In genomic region chr4:117323515-117324344, GRCm38 (mm10) we compare ENCODE assay signal across 8 mouse cellular contexts.
DNase-seq lines count a peak whose midpoint lies in the region; ATAC-seq and TF ChIP-seq lines count a peak whose summit lies in the region.

No protein-coding gene starts in this region.

- peak; percentile 59 to 96 for TF ChIP-seq CTCF in CH12.LX (conservative IDR thresholded peaks at IDR 0.05 in 1 of 2, IDR thresholded peaks at IDR 0.05 in 1 of 2; ENCODE audit: low read depth in 2 of 2, low read length in 2 of 2)
- peak; percentile 94 for TF ChIP-seq CTCF in lung, embryonic 14.5 days (IDR thresholded peaks at IDR 0.05; ENCODE audit: low read depth)

- TF ChIP-seq POLR2A in CH12.LX (IDR thresholded peaks at IDR 0.05; ENCODE audit: low read depth, low read length): no peak

- TF ChIP-seq EP300 in CH12.LX (IDR thresholded peaks at IDR 0.05; ENCODE audit: low read length): no peak

- ATAC-seq in heart, embryonic 16.5 days (replicated peaks; ENCODE audit: extremely low read depth, insufficient read depth, low FRiP score): peak; percentile 37; the same call in 1 of the 2 replicates
- peak; percentile 58; the same call in 1 of the 2 replicates for ATAC-seq in lung, embryonic 14.5 days (ENCODE audit: insufficient read depth)
- ATAC-seq in inflammation-experienced regulatory T-cells, adult 6 months: no peak

- H3K27me3 ChIP-seq in CH12.LX (replicated peaks): no peaks in the 10 kb centered on the region
- H3K27me3 ChIP-seq in heart, embryonic 16.5 days (ENCODE audit: control insufficient read depth, insufficient read depth, low read length): peaks cover 11% of the 10 kb centered on the region; the same call in 1 of the 2 replicates
- H3K27me3 ChIP-seq in lung, embryonic 14.5 days (ENCODE audit: insufficient read depth, low read length): peaks cover 16% of the 10 kb centered on the region; the same call in 1 of the 2 replicates

- no peak overlapping the region for H3K9ac ChIP-seq in CH12.LX (ENCODE audit: insufficient read depth, low read depth)
- H3K9ac ChIP-seq in heart, embryonic 16.5 days (ENCODE audit: low read length): no peak overlapping the region
- H3K9ac ChIP-seq in lung, embryonic 14.5 days: no peak overlapping the region

- dilution Hi-C loops in CH12.LX (cut with MboI; ENCODE audit: extremely low pct_ligation_motif_present, extremely low pct_unique_long_range_greater_than_20kb, low sequenced_read_pairs): no loop called here

- no peaks in the 10 kb centered on the region for H3K9me3 ChIP-seq in CH12.LX (replicated peaks; ENCODE audit: low read length)
- no peaks in the 10 kb centered on the region for H3K9me3 ChIP-seq in heart, embryonic 16.5 days (replicated peaks; ENCODE audit: control insufficient read depth, low read length)
- no peaks in the 10 kb centered on the region for H3K9me3 ChIP-seq in lung, embryonic 14.5 days (ENCODE audit: low read depth, low read length)

- no peak overlapping the region for H3K4me3 ChIP-seq in CH12.LX (replicated peaks in 1 of 3; ENCODE audit: low read depth in 2 of 3, low read length in 2 of 3, poor library complexity in 1 of 3)
- H3K4me3 ChIP-seq in heart, embryonic 16.5 days (ENCODE audit: low read length): no peak overlapping the region
- no peak overlapping the region for H3K4me3 ChIP-seq in lung, embryonic 14.5 days (ENCODE audit: low read depth, low read length)

- H3K36me3 ChIP-seq in CH12.LX (replicated peaks in 1 of 2; ENCODE audit: control insufficient read depth in 1 of 2, insufficient read depth in 1 of 2, low read length in 1 of 2): no peaks in the 10 kb centered on the region
- no peaks in the 10 kb centered on the region for H3K36me3 ChIP-seq in heart, embryonic 16.5 days (ENCODE audit: control insufficient read depth, insufficient read depth)
- no peaks in the 10 kb centered on the region for H3K36me3 ChIP-seq in lung, embryonic 14.5 days (ENCODE audit: insufficient read depth)

- in situ Hi-C loops in CH12.LX (cut with MboI; ENCODE audit: low pct_ligation_motif_present, low pct_unique_long_range_greater_than_20kb, low sequenced_read_pairs): loop anchor here (10.0 kb wide), 2 partner anchors 201 to 331 kb away; no protein-coding TSS in a partner anchor

- H3K4me1 ChIP-seq in CH12.LX (ENCODE audit: control insufficient read depth in 1 of 2, insufficient read depth in 2 of 2): peaks cover 0 to 28% of the 10 kb centered on the region in 2 experiments; a peak in 2 of 4 replicates
- no peaks in the 10 kb centered on the region for H3K4me1 ChIP-seq in heart, embryonic 16.5 days (ENCODE audit: control insufficient read depth, insufficient read depth, low read length)
- no peaks in the 10 kb centered on the region for H3K4me1 ChIP-seq in lung, embryonic 14.5 days (ENCODE audit: insufficient read depth)

- no peak overlapping the region for H3K27ac ChIP-seq in CH12.LX (ENCODE audit: insufficient read depth, low read depth)
- H3K27ac ChIP-seq in heart, embryonic 16.5 days (ENCODE audit: low read length): no peak overlapping the region
- no peak overlapping the region for H3K27ac ChIP-seq in lung, embryonic 14.5 days (ENCODE audit: low read depth)

- H3K4me2 ChIP-seq in CH12.LX (ENCODE audit: insufficient read depth, low read depth, poor library complexity, severe bottlenecking): no peak overlapping the region
- no peak overlapping the region for H3K4me2 ChIP-seq in heart, embryonic 16.5 days (ENCODE audit: low read depth, low read length)
- H3K4me2 ChIP-seq in lung, embryonic 14.5 days: no peak overlapping the region

- DNase-seq in CH12.LX (ENCODE audit: extremely low read depth) (peak; percentile 67), R1 (ENCODE audit: low read depth, low spot score) (peak; percentile 74)
- DNase-seq in embryo, embryonic 11.5 days (ENCODE audit: low read depth, low spot score): peak; percentile 56
- peak; percentile 50 for DNase-seq in kidney, postnatal 14 days
- peak; percentile 83 for DNase-seq in lung, embryonic 14.5 days
- DNase-seq in retina, postnatal 1 day: peak; percentile 77

- 22% methylated on average over 14 of the region's 14 CpGs for WGBS in heart, embryonic 16.5 days
- WGBS in lung, embryonic 14.5 days: 19% methylated on average over 14 of the region's 14 CpGs

- TF ChIP-seq RAD21 in CH12.LX (IDR thresholded peaks at IDR 0.05; ENCODE audit: low read depth, low read length): peak; percentile 89

- H3K79me2 ChIP-seq in CH12.LX (replicated peaks; ENCODE audit: control insufficient read depth, extremely low read depth, insufficient read depth, poor library complexity, severe bottlenecking): no peaks in the 10 kb centered on the region

TF ChIP-seq in CH12.LX, 34 proteins besides CTCF, POLR2A, EP300 and RAD21:
- TF ChIP-seq IRF4 (IDR thresholded peaks at IDR 0.05; ENCODE audit: low read depth, low read length): no peak
- TF ChIP-seq RCOR1 (conservative IDR thresholded peaks at IDR 0.05; ENCODE audit: low read depth, low read length): no peak
- no peak for TF ChIP-seq PAX5 (IDR thresholded peaks at IDR 0.05; ENCODE audit: low read length)
- no peak for TF ChIP-seq JUND (conservative IDR thresholded peaks at IDR 0.05; ENCODE audit: low read depth, low read length)
- no peak for TF ChIP-seq UBTF (IDR thresholded peaks at IDR 0.05; ENCODE audit: low read depth, low read length)
- peak; percentile 53; the same call in 1 of the 2 replicates for TF ChIP-seq NELFE (IDR thresholded peaks at IDR 0.05; ENCODE audit: low read depth, low read length)
- no peak for TF ChIP-seq ZMIZ1 (IDR thresholded peaks at IDR 0.05; ENCODE audit: low read depth, low read length)
- TF ChIP-seq MAZ (IDR thresholded peaks at IDR 0.05; ENCODE audit: low read depth, low read length): peak; percentile 87
- TF ChIP-seq E2F4 (IDR thresholded peaks at IDR 0.05; ENCODE audit: insufficient replicate concordance, low read depth, low read length): no peak
- TF ChIP-seq SMC3 (IDR thresholded peaks at IDR 0.05; ENCODE audit: low read depth, low read length): peak; percentile 87
- no peak for TF ChIP-seq JUN (IDR thresholded peaks at IDR 0.05; ENCODE audit: insufficient read depth, low read depth, low read length)
- peak; percentile 51; the same call in 1 of the 2 replicates for TF ChIP-seq ZC3H11A (IDR thresholded peaks at IDR 0.05; ENCODE audit: low read depth, low read length)
- TF ChIP-seq MEF2A (IDR thresholded peaks at IDR 0.05; ENCODE audit: borderline replicate concordance, low read depth, low read length): no peak
- TF ChIP-seq POLR2AphosphoS2 (IDR thresholded peaks at IDR 0.05; ENCODE audit: low read depth, low read length): no peak
- TF ChIP-seq MYC (IDR thresholded peaks at IDR 0.05; ENCODE audit: low read depth, low read length): no peak
- TF ChIP-seq ETS1 (conservative IDR thresholded peaks at IDR 0.05; ENCODE audit: low read depth, low read length): no peak
- TF ChIP-seq CHD1 (IDR thresholded peaks at IDR 0.05; ENCODE audit: low read depth, low read length): no peak
- TF ChIP-seq NRF1 (IDR thresholded peaks at IDR 0.05; ENCODE audit: low read depth, low read length): no peak
- TF ChIP-seq TBP (conservative IDR thresholded peaks at IDR 0.05; ENCODE audit: low read depth, low read length): no peak
